18 mouse cellular contexts compared by ENCODE assay signal in genomic region chrX:36928791-36929190, GRCm38 (mm10).
"Had no signal": no experiment of that assay in that cellular context is flagged by ENCODE, and none has a peak within 500 bp of the region (broad histone marks: within the 10 kb centered on the region; RNA-seq: fewer than 3 reads in every experiment).

No protein-coding gene starts in this region.

- H3K27ac ChIP-seq: midbrain, embryonic 10.5 days; midbrain, embryonic 12.5 days; neural tube, embryonic 13.5 days; neural tube, embryonic 15.5 days had no signal

- DNase-seq: lung, embryonic 14.5 days; lung, postnatal 10 days; lung, postnatal 4 days; midbrain, embryonic 14.5 days; retina, postnatal 1 day; right cerebral cortex, adult 18-20 months; right cerebral cortex, postnatal 25 days; right cerebral cortex, postnatal 4 days; spleen, adult 18-20 months; thymus, adult 18-20 months; thymus, postnatal 14 days; thymus, postnatal 36 days had no signal

- H3K9me3 ChIP-seq: midbrain, embryonic 10.5 days; midbrain, embryonic 12.5 days; neural tube, embryonic 13.5 days; neural tube, embryonic 15.5 days had no signal

- H3K27me3 ChIP-seq: midbrain, embryonic 12.5 days; neural tube, embryonic 13.5 days; neural tube, embryonic 15.5 days had no signal

- ATAC-seq: midbrain, embryonic 16.5 days had no signal

- H3K36me3 ChIP-seq: midbrain, embryonic 12.5 days had no signal

- H3K4me3 ChIP-seq: midbrain, embryonic 10.5 days; midbrain, embryonic 12.5 days; myocyte; neural tube, embryonic 13.5 days; neural tube, embryonic 15.5 days had no signal

- H3K4me2 ChIP-seq: lung, embryonic 14.5 days; midbrain, embryonic 12.5 days; neural tube, embryonic 13.5 days; neural tube, embryonic 15.5 days had no signal

- H3K4me1 ChIP-seq: midbrain, embryonic 10.5 days; midbrain, embryonic 12.5 days; neural tube, embryonic 13.5 days; neural tube, embryonic 15.5 days had no signal

- H3K9ac ChIP-seq: lung, embryonic 14.5 days; midbrain, embryonic 12.5 days; neural tube, embryonic 13.5 days; neural tube, embryonic 15.5 days had no signal
